Mouse (Mus musculus) embryonic facial prominence, embryonic 11.5 days (tissue): ENCODE results near the gene Rasl12. TPM values are rescaled to one million over a fixed set of nuclear protein-coding genes. Genes with fewer than 3 reads are reported as not detected.

ENCODE experiments used
- ATAC-seq: fragments of 200-750 bp; cut with Nextera tagmentation; replicated peaks from 2 replicates; pipeline ENCODE4 v1.8.0; 2017; ENCODE audit warnings: low read depth; ENCODE audit not compliant: insufficient number of reproducible peaks, low FRiP score, low TSS enrichment
- DNase-seq: peaks from one replicate; pipeline ENCODE4 v3.0.0-alpha.2; 2015; ENCODE audit warnings: low spot score
- H3K27ac ChIP-seq: fragments of 300-500 bp; sonication (generic); replicated peaks from 2 replicates; pipeline ENCODE4 v1.5.1; 2014; ENCODE audit warnings: mild to moderate bottlenecking, low read depth, low read length, control low read depth
- H3K27me3 ChIP-seq: fragments of 300-500 bp; sonication (generic); 2 replicates; pipeline ENCODE4 v1.6.1; 2014; ENCODE audit warnings: mild to moderate bottlenecking, low read length, moderate library complexity, mixed read lengths; ENCODE audit not compliant: control insufficient read depth, insufficient read depth
- H3K36me3 ChIP-seq: fragments of 300-500 bp; sonication (generic); replicated peaks from 2 replicates; pipeline ENCODE4 v1.6.1; 2014; ENCODE audit warnings: low read depth, mild to moderate bottlenecking, low read length, moderate library complexity, mixed read lengths; ENCODE audit not compliant: control insufficient read depth, insufficient read depth
- H3K4me1 ChIP-seq: fragments of 300-500 bp; sonication (generic); 2 replicates; pipeline ENCODE4 v1.6.1; 2014; ENCODE audit warnings: low read length, mixed read lengths; ENCODE audit not compliant: control insufficient read depth, insufficient read depth
- H3K4me2 ChIP-seq: fragments of 300-500 bp; sonication (generic); 2 replicates; pipeline ENCODE4 v1.6.1; 2014; ENCODE audit warnings: low read depth, mild to moderate bottlenecking, control low read depth, low read length, moderate library complexity
- H3K4me3 ChIP-seq: fragments of 300-500 bp; sonication (generic); 2 replicates; pipeline ENCODE4 v1.5.1; 2014; ENCODE audit warnings: low read depth, low read length, control low read depth
- H3K9ac ChIP-seq: fragments of 300-500 bp; sonication (generic); replicated peaks from 2 replicates; pipeline ENCODE4 v1.6.1; 2014; ENCODE audit warnings: mild to moderate bottlenecking, control low read depth, low read length
- H3K9me3 ChIP-seq: fragments of 300-500 bp; sonication (generic); replicated peaks from 2 replicates; pipeline ENCODE4 v1.6.1; 2016; ENCODE audit warnings: mild to moderate bottlenecking, low read length, inconsistent platforms, mixed read lengths; ENCODE audit not compliant: control insufficient read depth
- WGBS: fragments of 180-500 bp; shearing (Covaris S2); extraction: QIAGEN DNeasy Blood & Tissue Kit; methylation state at CpG from one replicate; pipeline ENCODE4 v1.1.7; 2014; 5-methylcytosine and 5-hydroxymethylcytosine counted together
- polyA plus RNA-seq: library from polyadenylated mRNA; unstranded; fragments of >200 nt; fragmentation: Nextera tagmentation; extraction: Ambion mirVana; gene quantifications from 2 replicates; pipeline ENCODE4 v1.2.1, GENCODE M21; 2014

The Rasl12 gene
- polyA plus RNA-seq, 1 experiment from 2014 or later = 7.6 TPM

- Histone ChIP-seq H3K36me3 (no peaks in the 10 kb centered on the region), H3K27me3 (no peaks in the 10 kb centered on the region), H3K27ac (no peak overlapping the region), H3K4me3 (no peak overlapping the region), H3K4me1 (no peaks in the 10 kb centered on the region), H3K9ac (no peak overlapping the region), H3K9me3 (no peaks in the 10 kb centered on the region), H3K4me2 (no peak overlapping the region)
- WGBS = 86% methylated on average over 6 of the region's 6 CpGs
- DNase-seq = no peak
- no peak for ATAC-seq
These were observed 1.6 kb downstream of the Rasl12 start for GRCm38 (mm10) chr9:65399934-65400333.

DNA sequence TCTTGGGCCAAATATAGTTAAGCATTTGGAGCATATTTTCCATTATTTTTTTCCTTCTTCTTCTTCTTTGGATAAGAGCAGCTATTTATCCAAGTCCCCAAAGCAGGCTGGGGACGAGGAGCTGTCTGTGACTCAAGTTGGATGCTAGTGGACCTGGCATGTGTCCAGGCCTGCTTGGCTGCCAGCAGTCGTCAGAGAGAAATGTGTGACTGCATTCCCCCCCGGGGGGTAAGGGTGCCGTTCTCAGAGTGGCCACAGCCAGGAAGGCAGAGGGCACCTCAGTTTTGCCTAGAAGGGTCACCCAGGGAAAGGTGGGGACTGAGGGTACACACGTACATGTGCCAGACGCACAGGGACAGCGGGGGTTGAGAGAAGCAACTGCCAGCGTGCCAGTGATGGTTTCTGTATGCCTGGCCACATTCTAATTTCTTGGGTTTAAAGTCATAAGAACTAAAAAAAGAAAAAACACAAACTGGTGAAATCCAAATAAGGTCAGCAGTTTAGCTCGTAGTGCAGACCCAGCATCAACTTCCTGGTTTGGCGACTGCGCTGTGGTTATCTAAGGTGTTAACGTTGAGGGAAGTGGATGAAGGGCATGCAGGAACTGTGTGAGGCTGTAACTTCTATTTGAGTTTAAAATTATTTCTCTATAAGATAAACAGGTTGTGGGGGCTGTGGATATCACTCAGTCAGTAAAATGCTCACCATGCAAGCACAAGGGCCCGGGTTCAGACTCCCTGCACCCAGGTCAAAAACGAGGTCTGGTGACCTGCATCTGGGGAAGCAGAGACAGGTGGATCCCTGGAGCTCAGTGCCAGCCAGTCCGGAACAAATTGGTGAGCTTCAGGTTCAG, 6.3 kb downstream of the Rasl12 start:
- 79% methylated on average over 15 of the region's 15 CpGs for WGBS
- ATAC-seq = no peak
- no peak for DNase-seq
- Histone ChIP-seq H3K9ac (no peak overlapping the region), H3K4me1 (no peaks in the 10 kb centered on the region), H3K27ac (no peak overlapping the region), H3K36me3 (no peaks in the 10 kb centered on the region), H3K4me2 (no peak overlapping the region), H3K9me3 (no peaks in the 10 kb centered on the region), H3K27me3 (no peaks in the 10 kb centered on the region), H3K4me3 (no peak overlapping the region)

GRCm38 (mm10) chr9:65405184-65405449, 6.8 kb downstream of the Rasl12 start:
- ATAC-seq (no peak), DNase-seq (no peak)
- no peak overlapping the region for H3K4me2 ChIP-seq
- H3K9ac ChIP-seq = no peak overlapping the region
- 83% methylated on average over 2 of the region's 2 CpGs for WGBS
- H3K27ac ChIP-seq = no peak overlapping the region
- H3K27me3 ChIP-seq = no peaks in the 10 kb centered on the region
- H3K36me3 ChIP-seq = no peaks in the 10 kb centered on the region
- H3K4me3 ChIP-seq = no peak overlapping the region
- no peaks in the 10 kb centered on the region for H3K4me1 ChIP-seq
- H3K9me3 ChIP-seq = no peaks in the 10 kb centered on the region

- Histone ChIP-seq H3K9ac (no peak overlapping the region), H3K9me3 (no peaks in the 10 kb centered on the region), H3K4me3 (no peak overlapping the region), H3K4me1 (no peaks in the 10 kb centered on the region), H3K27me3 (no peaks in the 10 kb centered on the region), H3K36me3 (no peaks in the 10 kb centered on the region), H3K4me2 (no peak overlapping the region), H3K27ac (no peak overlapping the region)
- DNase-seq (no peak), ATAC-seq (no peak)
- 75% methylated on average over 5 of the region's 5 CpGs for WGBS
These were observed 9.0 kb downstream of the Rasl12 start for GRCm38 (mm10) chr9:65407327-65407726.

DNA sequence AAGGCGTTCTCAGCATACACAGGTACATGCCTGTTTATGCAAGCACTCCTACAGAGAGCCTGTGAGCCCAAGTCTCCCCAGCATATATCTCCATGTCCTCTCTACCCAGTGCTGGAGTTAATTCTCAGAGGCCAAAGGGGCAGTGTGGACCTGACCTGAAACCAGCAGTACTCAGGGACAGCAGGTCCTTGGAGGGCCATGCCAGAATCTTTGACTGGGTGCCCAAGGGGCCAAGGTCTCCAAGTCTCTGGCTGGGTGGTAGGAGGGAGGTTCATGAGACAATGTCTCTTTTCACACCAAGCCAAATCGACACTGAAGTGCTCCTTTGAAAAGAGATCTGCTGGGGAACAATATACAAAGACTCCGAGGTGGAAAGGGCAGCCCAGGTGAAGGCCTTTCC, 9.6 kb downstream of the Rasl12 start:
- no peak for DNase-seq
- Histone ChIP-seq H3K4me2 (no peak overlapping the region), H3K9me3 (no peaks in the 10 kb centered on the region), H3K36me3 (no peaks in the 10 kb centered on the region), H3K4me3 (no peak overlapping the region), H3K4me1 (no peaks in the 10 kb centered on the region), H3K9ac (no peak overlapping the region), H3K27ac (no peak overlapping the region), H3K27me3 (no peaks in the 10 kb centered on the region)
- WGBS = 79% methylated on average over 3 of the region's 3 CpGs
- no peak for ATAC-seq

DNA sequence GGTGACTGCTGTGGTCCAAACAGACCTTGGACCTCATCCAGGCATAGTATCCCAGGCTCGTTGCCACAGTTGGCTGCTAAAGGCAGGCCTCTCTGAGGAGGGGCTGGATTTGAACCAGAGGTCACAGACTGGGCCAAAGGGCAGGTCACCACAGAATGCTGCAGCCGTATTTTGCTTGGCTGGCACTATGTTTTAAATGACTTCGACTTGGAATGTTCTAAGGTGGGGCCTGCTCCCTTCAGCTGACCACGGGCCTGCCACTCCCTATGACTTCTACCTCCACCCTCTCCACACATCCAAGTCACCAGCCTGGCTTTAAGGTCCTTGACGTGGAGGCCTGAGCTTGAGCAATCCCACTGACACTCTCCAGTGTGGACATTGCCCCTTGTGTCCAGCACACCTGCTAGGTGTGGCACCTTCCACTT, 10.6 kb downstream of the Rasl12 start:
- Histone ChIP-seq H3K4me2 (no peak overlapping the region), H3K27ac (no peak overlapping the region), H3K27me3 (no peaks in the 10 kb centered on the region), H3K9ac (no peak overlapping the region), H3K36me3 (no peaks in the 10 kb centered on the region), H3K4me1 (no peaks in the 10 kb centered on the region), H3K9me3 (no peaks in the 10 kb centered on the region), H3K4me3 (no peak overlapping the region)
- DNase-seq (no peak), ATAC-seq (no peak)
- WGBS = 67% methylated on average over 5 of the region's 5 CpGs

- 92% methylated on average over 8 of the region's 8 CpGs for WGBS
- no peaks in the 10 kb centered on the region for H3K36me3 ChIP-seq
- no peaks in the 10 kb centered on the region for H3K9me3 ChIP-seq
- no peak overlapping the region for H3K4me2 ChIP-seq
- no peak overlapping the region for H3K27ac ChIP-seq
- H3K4me3 ChIP-seq = no peak overlapping the region
- DNase-seq (no peak), ATAC-seq (no peak)
- no peak overlapping the region for H3K9ac ChIP-seq
- no peaks in the 10 kb centered on the region for H3K4me1 ChIP-seq
- H3K27me3 ChIP-seq = no peaks in the 10 kb centered on the region
These were observed 12.1 kb downstream of the Rasl12 start for GRCm38 (mm10) chr9:65410378-65410777.

DNA sequence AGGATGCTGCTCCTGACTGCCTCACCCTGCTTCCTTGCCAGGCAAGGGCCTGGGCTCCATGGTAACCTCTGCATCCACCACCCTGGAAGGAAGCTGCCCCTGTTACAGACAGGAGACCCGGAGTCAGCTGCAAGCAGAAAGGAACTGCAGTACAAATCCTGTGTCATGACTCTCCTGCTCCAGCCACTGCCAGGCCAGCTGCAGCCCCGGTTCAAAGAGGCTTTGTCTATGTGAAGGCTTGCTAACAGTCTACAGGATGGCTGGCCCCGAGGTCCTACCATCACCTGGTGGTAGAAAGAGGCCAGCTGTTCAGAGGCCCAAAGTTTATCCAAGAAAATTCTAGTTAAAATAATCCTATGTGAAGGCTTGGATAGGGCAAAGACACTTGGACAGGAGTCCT, 13.0 kb downstream of the Rasl12 start:
- Histone ChIP-seq H3K27me3 (no peaks in the 10 kb centered on the region), H3K27ac (no peak overlapping the region), H3K9ac (no peak overlapping the region), H3K4me3 (no peak overlapping the region), H3K4me1 (no peaks in the 10 kb centered on the region), H3K36me3 (no peaks in the 10 kb centered on the region), H3K9me3 (no peaks in the 10 kb centered on the region), H3K4me2 (no peak overlapping the region)
- ATAC-seq (no peak), DNase-seq (no peak)
- WGBS = 72% methylated on average over 3 of the region's 3 CpGs
